Mouse (Mus musculus) C2C12 (cell line): ENCODE results near the gene Tmem8b.

Source experiments
- CEBPB ChIP-seq: IDR thresholded peaks from one replicate; pipeline ENCODE4 v1.6.1; 2011; ENCODE audit warnings: low read depth, mild to moderate bottlenecking, control low read depth, moderate library complexity
- CTCF ChIP-seq: IDR thresholded peaks from one replicate; pipeline ENCODE4 v1.5.1; 2011; ENCODE audit not compliant: control insufficient read depth, insufficient read depth, insufficient read length
- MAX ChIP-seq: IDR thresholded peaks from one replicate; pipeline ENCODE4 v1.6.1; 2011; ENCODE audit warnings: mild to moderate bottlenecking, control low read depth
- MYOD1 ChIP-seq: IDR thresholded peaks from one replicate; pipeline ENCODE4 v1.6.1; 2011; ENCODE audit warnings: low read depth; ENCODE audit not compliant: control insufficient read depth, insufficient read length
- MYOG ChIP-seq: IDR thresholded peaks from one replicate; pipeline ENCODE4 v1.6.1; 2011; ENCODE audit not compliant: control insufficient read depth, insufficient read length; ENCODE audit errors: extremely low read depth
- USF1 ChIP-seq: IDR thresholded peaks from one replicate; pipeline ENCODE4 v1.6.1; 2011; ENCODE audit warnings: low read depth, mild to moderate bottlenecking, control low read depth, moderate library complexity

DNA sequence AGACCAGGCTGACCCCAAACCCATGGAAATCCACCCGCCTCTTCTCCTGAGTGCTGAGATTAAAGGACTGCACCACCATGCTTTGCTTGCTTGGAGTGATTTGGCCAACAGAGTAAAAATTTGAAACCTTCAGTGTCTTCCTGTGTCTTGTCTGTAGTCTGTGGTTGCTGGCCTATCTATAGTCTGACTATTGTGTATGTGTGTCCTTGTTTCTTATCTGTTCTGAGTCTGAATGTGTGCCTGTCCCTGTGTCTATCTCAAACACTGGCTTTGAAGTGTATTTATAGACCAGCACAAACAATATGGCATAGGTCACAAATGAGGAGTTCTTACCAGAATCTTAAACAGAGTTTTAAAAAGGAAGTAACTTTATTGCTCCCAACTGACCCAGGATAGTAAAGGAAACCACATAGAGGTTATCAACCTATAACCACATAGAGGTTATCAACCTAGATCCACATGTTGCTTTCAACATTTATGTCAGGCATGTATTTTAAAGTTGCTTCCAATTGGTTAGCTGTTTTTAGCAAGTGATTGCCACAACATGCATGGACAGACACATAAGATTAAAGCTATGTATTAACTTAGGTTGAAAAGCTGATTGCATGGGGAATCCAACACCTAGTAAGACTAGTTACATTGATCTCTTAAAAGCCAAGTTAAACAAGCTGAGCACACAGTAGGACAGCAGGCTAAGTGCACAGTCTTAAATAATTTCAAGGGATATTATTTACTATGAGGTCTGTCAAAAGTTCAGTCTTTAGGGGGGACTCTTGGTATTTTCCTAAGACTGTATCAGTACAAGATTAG lies 25.9 kb downstream of the Tmem8b start:
- no peak for TF ChIP-seq CTCF
- TF ChIP-seq USF1 = no peak
- TF ChIP-seq CEBPB = no peak
- TF ChIP-seq MAX = no peak
- TF ChIP-seq MYOG = no peak
- no peak for TF ChIP-seq MYOD1
